Mouse (Mus musculus): ENCODE data around the gene Maz.
A peak's percentile ranks its signal among the peaks of the same experiment; 100 is the strongest.

Gene Maz

DNA sequence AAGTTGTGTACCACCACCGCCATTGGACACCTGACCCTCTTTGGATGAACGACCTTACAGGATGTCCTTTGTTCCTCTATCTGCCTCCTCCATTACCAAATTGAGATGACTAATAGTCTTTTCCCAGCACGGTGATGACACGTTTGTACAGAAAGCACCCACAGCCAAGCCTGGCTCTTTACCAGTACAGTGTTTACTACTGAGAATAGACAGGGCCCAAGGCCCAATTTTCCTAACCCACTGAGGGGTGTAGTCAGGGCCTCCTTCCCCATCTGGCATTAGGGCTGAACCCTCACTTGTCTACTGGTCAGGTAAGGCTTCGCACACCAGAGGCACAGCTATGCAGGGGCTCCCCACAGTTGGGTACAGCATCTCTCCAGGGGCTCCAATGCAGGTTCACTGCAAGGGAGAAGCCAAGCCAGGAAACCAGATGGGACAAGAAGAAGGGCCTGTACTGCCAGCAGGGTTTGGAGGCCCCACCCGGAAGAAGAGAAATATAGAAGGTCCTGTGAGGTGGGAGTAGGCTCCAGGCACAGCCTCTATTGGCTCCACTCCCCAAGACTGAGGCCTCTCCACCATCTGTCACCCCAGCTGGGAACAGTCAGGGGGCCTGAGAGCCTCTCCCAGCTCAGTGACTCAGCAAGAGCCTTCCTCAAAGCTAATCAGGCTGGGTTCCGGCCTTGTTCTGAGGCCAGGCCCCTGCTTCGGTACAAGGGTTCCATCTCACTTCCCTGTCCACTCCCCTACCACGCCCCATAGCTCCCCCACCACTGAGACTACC lies 18.4 kb downstream of the Maz start:
- DNase-seq (ENCODE audit: extremely low spot score, low spot score), result no peak

GRCm38 (mm10) chr7:127007313-127008024 lies 19.4 kb downstream of the Maz start:
- DNase-seq (ENCODE audit: extremely low spot score, low spot score), result no peak

GRCm38 (mm10) chr7:127004122-127004875 lies 22.5 kb downstream of the Maz start:
- no peak for DNase-seq (ENCODE audit: extremely low spot score, low spot score)

DNA sequence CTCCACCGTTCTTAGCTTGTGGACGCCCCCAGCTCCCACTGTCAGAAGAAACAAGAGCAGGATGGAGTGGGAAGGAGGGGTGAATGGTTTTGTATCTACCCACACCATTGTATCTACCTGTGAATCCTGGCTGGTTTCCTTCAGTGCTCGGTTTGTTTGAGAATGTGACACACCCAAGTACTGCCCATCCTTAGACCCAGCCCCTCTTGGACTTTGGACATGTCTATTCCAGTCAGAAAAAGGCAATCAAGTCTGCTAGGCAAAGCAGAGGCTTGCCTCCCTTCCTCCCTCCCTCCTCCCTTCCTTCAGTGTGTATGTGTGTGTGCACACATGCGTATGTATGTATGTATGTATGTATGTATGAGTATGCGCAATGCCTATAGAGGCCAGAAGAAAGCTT lies 23.2 kb downstream of the Maz start:
- no peak for DNase-seq (ENCODE audit: extremely low spot score, low spot score)

GRCm38 (mm10) chr7:126999568-126999967 lies 27.3 kb downstream of the Maz start:
- DNase-seq (ENCODE audit: extremely low spot score, low spot score), result no peak

DNA sequence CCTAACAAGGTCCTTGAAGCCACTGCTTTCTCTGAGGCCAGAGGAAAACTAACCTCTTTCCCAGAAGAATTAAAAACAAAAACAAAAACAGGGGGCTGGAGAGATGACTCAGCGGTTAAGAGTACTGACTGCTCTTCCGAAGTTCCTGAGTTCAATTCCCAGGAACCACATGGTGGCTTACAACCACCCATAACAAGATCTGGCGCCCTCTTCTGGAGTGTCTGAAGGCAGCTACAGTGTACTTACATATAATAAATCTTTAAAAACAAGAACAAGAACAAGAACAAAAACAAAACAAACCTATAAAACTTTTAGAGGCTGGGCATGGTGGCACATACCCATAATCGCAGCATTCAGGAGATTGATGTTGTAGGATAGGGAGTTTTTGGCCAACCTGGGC lies 30.4 kb downstream of the Maz start:
- no peak for DNase-seq (ENCODE audit: extremely low spot score, low spot score)

- DNase-seq (ENCODE audit: extremely low spot score, low spot score), result no peak
These were observed 38.0 kb downstream of the Maz start for GRCm38 (mm10) chr7:126988816-126989215.

DNA sequence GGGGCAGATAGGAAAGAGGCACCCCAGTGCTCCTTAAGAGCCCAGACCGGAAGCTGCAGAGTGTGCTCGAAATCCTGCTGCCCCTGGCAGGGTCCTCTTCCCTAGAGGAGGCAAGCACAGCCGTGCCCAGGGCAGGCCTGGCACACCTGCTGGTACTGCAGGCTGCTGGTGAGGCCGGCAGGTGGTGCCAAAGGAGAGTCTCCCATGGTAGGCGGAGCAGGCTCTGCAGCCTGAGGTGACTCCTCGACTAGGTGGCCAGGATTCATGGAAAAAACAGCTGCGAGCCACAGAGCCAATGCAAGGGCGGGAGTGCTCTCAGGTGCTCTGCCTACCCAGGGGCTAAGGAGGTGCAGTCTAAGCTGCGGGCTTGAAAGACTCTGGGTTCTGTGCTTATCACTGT lies 40.5 kb downstream of the Maz start:
- no peak for DNase-seq (ENCODE audit: extremely low spot score, low spot score)

DNA sequence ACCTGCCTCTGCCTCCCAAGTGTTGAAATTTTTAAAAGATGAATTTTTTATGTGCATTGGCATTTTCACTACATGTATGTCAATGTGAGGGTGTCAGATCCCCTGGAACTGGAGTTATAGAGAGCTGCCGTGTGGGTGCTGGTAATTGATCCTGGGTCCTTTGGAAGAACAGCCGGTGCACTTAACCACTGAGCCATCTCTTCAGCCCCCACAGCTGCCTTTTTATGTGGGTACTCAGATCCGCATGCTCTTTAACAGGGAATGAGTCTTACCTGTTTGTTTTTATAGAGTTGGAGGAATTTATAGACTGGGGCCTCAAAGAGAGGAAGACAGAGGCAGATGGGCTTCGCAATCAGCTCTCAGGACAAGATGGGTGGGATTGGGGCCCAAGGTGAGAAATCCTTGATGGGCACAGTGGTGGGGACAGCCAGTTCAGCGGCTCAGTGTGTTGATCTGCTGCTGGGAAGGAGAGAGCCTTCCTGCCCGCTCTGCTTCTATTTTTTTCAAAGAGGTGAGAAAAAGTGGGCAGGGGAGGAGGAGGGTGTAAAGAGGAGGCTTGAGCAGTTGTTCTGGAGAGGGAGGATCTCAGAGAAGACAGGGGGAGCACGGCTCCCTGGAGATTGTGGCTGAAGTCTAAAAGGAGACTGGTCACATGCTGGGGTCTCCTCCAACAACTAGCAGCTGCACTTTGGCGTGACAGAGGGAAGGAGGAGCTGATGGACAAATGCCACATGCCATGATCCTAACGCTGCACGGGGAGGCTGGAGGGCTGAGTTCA lies 42.0 kb downstream of the Maz start:
- no peak for DNase-seq (ENCODE audit: extremely low spot score, low spot score)

DNA sequence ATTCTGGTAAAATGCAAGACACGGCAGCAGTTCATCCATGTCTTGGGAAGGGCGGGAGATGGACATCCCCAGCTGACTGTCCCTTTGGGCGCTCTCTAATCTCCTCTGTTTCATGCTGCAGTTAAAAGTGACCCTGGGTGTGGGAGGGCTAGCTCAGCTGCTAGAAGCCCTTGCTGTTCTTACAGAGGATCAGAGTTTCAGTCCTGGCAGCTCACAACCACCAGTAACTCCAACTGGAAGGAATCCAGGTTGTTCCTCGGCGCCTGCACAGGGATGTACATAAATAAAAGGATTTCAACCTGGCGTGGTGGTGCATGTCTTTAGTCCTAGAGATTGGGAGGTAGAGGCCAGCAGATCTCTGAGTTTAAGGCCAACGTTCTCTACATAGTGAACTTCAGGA lies 43.7 kb downstream of the Maz start:
- DNase-seq (ENCODE audit: extremely low spot score, low spot score), result no peak

- no peak for DNase-seq (ENCODE audit: extremely low spot score, low spot score)
These were observed 44.8 kb downstream of the Maz start for GRCm38 (mm10) chr7:126982054-126982453.

DNA sequence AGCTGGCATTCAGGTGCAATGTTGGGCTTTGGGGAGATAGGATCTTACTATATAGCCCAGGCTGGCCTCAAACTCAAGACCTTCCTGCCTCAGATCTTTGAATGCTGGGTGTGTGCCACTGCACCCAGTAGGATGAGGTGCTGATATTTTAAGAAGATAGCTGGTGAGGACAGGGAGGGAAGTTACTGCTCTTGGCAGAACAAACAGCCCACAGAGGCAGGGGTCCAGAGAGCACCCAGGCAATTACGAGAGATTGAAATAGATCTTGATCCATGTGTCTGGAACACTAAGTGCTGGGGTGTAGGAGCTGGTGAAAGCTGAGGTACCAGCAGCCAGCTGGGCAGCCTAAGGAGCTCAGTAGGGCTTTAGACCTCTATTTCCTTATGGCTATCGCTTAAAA lies 45.2 kb downstream of the Maz start:
- no peak for DNase-seq (ENCODE audit: extremely low spot score, low spot score)

GRCm38 (mm10) chr7:126978841-126979240 lies 48.0 kb downstream of the Maz start:
- DNase-seq (ENCODE audit: extremely low spot score, low spot score), result no peak

DNA sequence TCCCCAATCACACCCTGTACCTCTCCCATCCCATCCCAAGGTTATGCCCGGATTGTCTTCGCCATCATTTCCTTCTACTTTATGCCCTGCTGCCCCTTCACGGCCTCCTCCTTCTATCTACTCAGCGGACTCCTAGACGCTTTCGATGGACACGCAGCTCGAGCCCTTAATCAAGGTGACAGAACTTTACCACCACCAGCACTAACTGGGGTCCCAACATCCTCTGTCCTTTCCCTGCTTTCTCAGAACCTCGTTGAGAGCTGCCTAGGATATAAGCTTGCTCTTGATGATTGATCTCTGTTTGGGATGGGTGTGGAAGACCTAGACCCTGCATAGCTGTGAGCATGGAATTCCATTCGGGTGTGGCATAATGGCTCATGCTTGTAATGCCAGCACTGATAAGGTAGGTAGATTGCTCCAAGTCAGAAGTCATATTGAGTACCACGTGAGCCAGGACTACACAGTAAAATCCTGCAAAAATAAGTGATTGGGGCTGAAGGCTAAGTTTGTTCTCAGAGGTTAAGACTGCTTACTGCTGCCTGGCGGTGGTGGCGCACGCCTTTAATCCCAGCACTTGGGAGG lies 49.9 kb downstream of the Maz start:
- no peak for DNase-seq (ENCODE audit: extremely low spot score, low spot score)

GRCm38 (mm10) chr7:126975950-126976866 lies 50.6 kb downstream of the Maz start, which contains the start of gene Cdiptos:
Cdiptos (minus strand) TSS chr7:126976098.
- peak; percentile 98 for DNase-seq (ENCODE audit: extremely low spot score, low spot score)

GRCm38 (mm10) chr7:126975893-126975949 lies 51.1 kb downstream of the Maz start, which contains the start of gene Cdipt:
Cdipt (plus strand) TSS chr7:126975914.
- no peak for DNase-seq (ENCODE audit: extremely low spot score, low spot score)

DNA sequence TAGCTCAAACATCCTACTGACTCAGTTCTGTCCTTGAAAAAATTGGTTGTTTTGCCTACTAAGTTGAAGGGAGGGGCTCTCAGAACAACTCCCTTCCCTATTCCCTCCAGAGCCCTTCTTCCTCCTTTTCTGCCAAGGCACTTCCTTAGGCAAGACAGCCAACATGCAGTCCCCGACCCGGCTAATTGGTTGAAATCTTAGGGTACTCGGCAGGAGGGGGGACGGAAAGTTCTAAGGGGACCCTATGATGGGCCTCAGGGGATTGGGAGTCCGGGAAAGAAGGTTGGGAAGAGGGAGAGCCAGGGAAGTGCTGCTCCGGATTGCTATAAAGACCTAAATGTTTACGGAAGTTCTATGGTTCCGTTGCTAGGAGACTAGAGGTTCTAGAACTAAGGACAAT lies 51.3 kb downstream of the Maz start:
- DNase-seq (ENCODE audit: extremely low spot score, low spot score), result no peak
